Mouse (Mus musculus): ENCODE measurements around the gene Bcl2l1. TPM values are rescaled to one million over a fixed set of nuclear protein-coding genes. Genes with fewer than 3 reads are reported as not detected.

The Bcl2l1 gene
- polyA plus RNA-seq, 1 experiment from 2014 or later = 107 TPM

GRCm38 (mm10) chr2:152788892-152789421 lies 42.6 kb downstream of the Bcl2l1 start:
- 72% methylated on average over 6 of the region's 6 CpGs for WGBS
- H3K9me3 ChIP-seq (replicated peaks) = no peaks in the 10 kb centered on the region
- H3K4me1 ChIP-seq = peaks cover 20% of the 10 kb centered on the region
- peaks cover 21% of the 10 kb centered on the region for H3K36me3 ChIP-seq
- H3K4me3 ChIP-seq = no peak overlapping the region
- H3K27me3 ChIP-seq (ENCODE audit: low read depth, poor library complexity, severe bottlenecking) = no peaks in the 10 kb centered on the region
- DNase-seq (ENCODE audit: low spot score) = no peak
- H3K27ac ChIP-seq (replicated peaks) = peak overlapping the region; percentile 72

- H3K27ac ChIP-seq (replicated peaks) = no peak overlapping the region
- H3K27me3 ChIP-seq (ENCODE audit: low read depth, poor library complexity, severe bottlenecking) = no peaks in the 10 kb centered on the region
- H3K36me3 ChIP-seq = peaks cover 23% of the 10 kb centered on the region
- H3K4me3 ChIP-seq = no peak overlapping the region
- no peaks in the 10 kb centered on the region for H3K9me3 ChIP-seq (replicated peaks)
- 91% methylated on average over 6 of the region's 6 CpGs for WGBS
- H3K4me1 ChIP-seq = peaks cover 16% of the 10 kb centered on the region
- DNase-seq (ENCODE audit: low spot score) = no peak
These were observed 44.0 kb downstream of the Bcl2l1 start for GRCm38 (mm10) chr2:152787543-152787942.

- Histone ChIP-seq H3K4me3 (no peak overlapping the region), H3K27ac (replicated peaks) (no peak overlapping the region), H3K4me1 (peaks cover 14% of the 10 kb centered on the region), H3K27me3 (ENCODE audit: low read depth, poor library complexity, severe bottlenecking) (no peaks in the 10 kb centered on the region), H3K9me3 (replicated peaks) (no peaks in the 10 kb centered on the region), H3K36me3 (peaks cover 27% of the 10 kb centered on the region)
- DNase-seq (ENCODE audit: low spot score) = no peak
- WGBS = 92% methylated on average over 2 of the region's 2 CpGs
These were observed 44.4 kb downstream of the Bcl2l1 start for GRCm38 (mm10) chr2:152787136-152787535.

- peaks cover 36% of the 10 kb centered on the region for H3K36me3 ChIP-seq
- H3K4me3 ChIP-seq = no peak overlapping the region
- 73% methylated on average over 18 of the region's 18 CpGs for WGBS
- H3K4me1 ChIP-seq = peaks cover 22% of the 10 kb centered on the region
- no peak for DNase-seq (ENCODE audit: low spot score)
- 0 out of 2 replicates have a peak overlapping the region, but pooled peaks have one; percentile 14 for H3K27ac ChIP-seq (replicated peaks)
- no peaks in the 10 kb centered on the region for H3K9me3 ChIP-seq (replicated peaks)
- H3K27me3 ChIP-seq (ENCODE audit: low read depth, poor library complexity, severe bottlenecking) = no peaks in the 10 kb centered on the region
These were observed 45.8 kb downstream of the Bcl2l1 start for GRCm38 (mm10) chr2:152785446-152786350.

- H3K27ac ChIP-seq (replicated peaks) = no peak overlapping the region
- H3K4me1 ChIP-seq = peaks cover 20% of the 10 kb centered on the region
- H3K4me3 ChIP-seq = no peak overlapping the region
- H3K36me3 ChIP-seq = peaks cover 41% of the 10 kb centered on the region
- DNase-seq (ENCODE audit: low spot score) = no peak
- H3K27me3 ChIP-seq (ENCODE audit: low read depth, poor library complexity, severe bottlenecking) = no peaks in the 10 kb centered on the region
- WGBS = 97% methylated on average over 8 of the region's 8 CpGs
- H3K9me3 ChIP-seq (replicated peaks) = no peaks in the 10 kb centered on the region
These were observed 46.9 kb downstream of the Bcl2l1 start for GRCm38 (mm10) chr2:152784640-152785039.

- Histone ChIP-seq H3K36me3 (peaks cover 47% of the 10 kb centered on the region), H3K27ac (replicated peaks) (no peak overlapping the region), H3K9me3 (replicated peaks) (no peaks in the 10 kb centered on the region), H3K4me3 (no peak overlapping the region), H3K27me3 (ENCODE audit: low read depth, poor library complexity, severe bottlenecking) (no peaks in the 10 kb centered on the region), H3K4me1 (peaks cover 12% of the 10 kb centered on the region)
- no peak for DNase-seq (ENCODE audit: low spot score)
- 96% methylated on average over 5 of the region's 5 CpGs for WGBS
These were observed 48.3 kb downstream of the Bcl2l1 start for GRCm38 (mm10) chr2:152783241-152783640.

- no peaks in the 10 kb centered on the region for H3K9me3 ChIP-seq (replicated peaks)
- H3K4me1 ChIP-seq = peaks cover 12% of the 10 kb centered on the region
- H3K4me3 ChIP-seq = no peak overlapping the region
- H3K36me3 ChIP-seq = peaks cover 47% of the 10 kb centered on the region
- WGBS = 81% methylated on average over 5 of the region's 5 CpGs
- no peak overlapping the region for H3K27ac ChIP-seq (replicated peaks)
- no peaks in the 10 kb centered on the region for H3K27me3 ChIP-seq (ENCODE audit: low read depth, poor library complexity, severe bottlenecking)
- DNase-seq (ENCODE audit: low spot score) = no peak
These were observed 48.9 kb downstream of the Bcl2l1 start for GRCm38 (mm10) chr2:152782656-152783055.

- no peak for DNase-seq (ENCODE audit: low spot score)
- Histone ChIP-seq H3K36me3 (peaks cover 47% of the 10 kb centered on the region), H3K9me3 (replicated peaks) (no peaks in the 10 kb centered on the region), H3K27me3 (ENCODE audit: low read depth, poor library complexity, severe bottlenecking) (no peaks in the 10 kb centered on the region), H3K4me3 (no peak overlapping the region), H3K4me1 (peaks cover 12% of the 10 kb centered on the region), H3K27ac (replicated peaks) (no peak overlapping the region)
- WGBS = 88% methylated on average over 3 of the region's 3 CpGs
These were observed 50.4 kb downstream of the Bcl2l1 start for GRCm38 (mm10) chr2:152781031-152781711.

- WGBS = 96% methylated on average over 2 of the region's 2 CpGs
- Histone ChIP-seq H3K9me3 (replicated peaks) (no peaks in the 10 kb centered on the region), H3K27me3 (ENCODE audit: low read depth, poor library complexity, severe bottlenecking) (no peaks in the 10 kb centered on the region), H3K4me3 (no peak overlapping the region), H3K27ac (replicated peaks) (no peak overlapping the region), H3K4me1 (peaks cover 10% of the 10 kb centered on the region), H3K36me3 (peaks cover 44% of the 10 kb centered on the region)
- no peak for DNase-seq (ENCODE audit: low spot score)
These were observed 51.1 kb downstream of the Bcl2l1 start for GRCm38 (mm10) chr2:152780466-152780865.

- DNase-seq (ENCODE audit: low spot score) = no peak
- Histone ChIP-seq H3K4me3 (no peak overlapping the region), H3K4me1 (peaks cover 8% of the 10 kb centered on the region), H3K36me3 (peaks cover 31% of the 10 kb centered on the region), H3K27me3 (ENCODE audit: low read depth, poor library complexity, severe bottlenecking) (no peaks in the 10 kb centered on the region), H3K27ac (replicated peaks) (no peak overlapping the region), H3K9me3 (replicated peaks) (no peaks in the 10 kb centered on the region)
- 88% methylated on average over 3 of the region's 3 CpGs for WGBS
These were observed 54.4 kb downstream of the Bcl2l1 start for GRCm38 (mm10) chr2:152777081-152777480.

GRCm38 (mm10) chr2:152776435-152776834 lies 55.1 kb downstream of the Bcl2l1 start:
- DNase-seq (ENCODE audit: low spot score) = no peak
- 89% methylated on average over 2 of the region's 2 CpGs for WGBS
- H3K9me3 ChIP-seq (replicated peaks) = no peaks in the 10 kb centered on the region
- H3K27me3 ChIP-seq (ENCODE audit: low read depth, poor library complexity, severe bottlenecking) = no peaks in the 10 kb centered on the region
- no peak overlapping the region for H3K27ac ChIP-seq (replicated peaks)
- no peak overlapping the region for H3K4me3 ChIP-seq
- peaks cover 3% of the 10 kb centered on the region; the same call in 1 of the 2 replicates for H3K4me1 ChIP-seq
- peaks cover 24% of the 10 kb centered on the region for H3K36me3 ChIP-seq

GRCm38 (mm10) chr2:152776019-152776418 lies 55.5 kb downstream of the Bcl2l1 start:
- H3K9me3 ChIP-seq (replicated peaks) = no peaks in the 10 kb centered on the region
- no peak overlapping the region for H3K27ac ChIP-seq (replicated peaks)
- H3K4me3 ChIP-seq = no peak overlapping the region
- no peak for DNase-seq (ENCODE audit: low spot score)
- H3K27me3 ChIP-seq (ENCODE audit: low read depth, poor library complexity, severe bottlenecking) = no peaks in the 10 kb centered on the region
- WGBS = 85% methylated on average over 3 of the region's 3 CpGs
- H3K4me1 ChIP-seq = no peaks in the 10 kb centered on the region
- peaks cover 20% of the 10 kb centered on the region for H3K36me3 ChIP-seq

- H3K27me3 ChIP-seq (ENCODE audit: low read depth, poor library complexity, severe bottlenecking) = no peaks in the 10 kb centered on the region
- H3K4me1 ChIP-seq = no peaks in the 10 kb centered on the region
- H3K36me3 ChIP-seq = peaks cover 13% of the 10 kb centered on the region
- no peaks in the 10 kb centered on the region for H3K9me3 ChIP-seq (replicated peaks)
- no peak for DNase-seq (ENCODE audit: low spot score)
- no peak overlapping the region for H3K27ac ChIP-seq (replicated peaks)
- H3K4me3 ChIP-seq = no peak overlapping the region
- WGBS = 82% methylated on average over 4 of the region's 4 CpGs
These were observed 56.2 kb downstream of the Bcl2l1 start for GRCm38 (mm10) chr2:152775357-152775756.

All from midbrain, embryonic 10.5 days (tissue).